In genomic region chr3:109557329-109557728, GRCm38 (mm10) we compare ENCODE assay signal across 10 mouse cellular contexts.
"Had no signal": no experiment of that assay in that cellular context is flagged by ENCODE, and none has a peak within 500 bp of the region (broad histone marks: within the 10 kb centered on the region; RNA-seq: fewer than 3 reads in every experiment).

No protein-coding gene starts in this region.

- H3K9ac ChIP-seq: limb, embryonic 15.5 days; liver, embryonic 12.5 days; lung, embryonic 15.5 days had no signal

- DNase-seq: kidney, adult 9 months; kidney, postnatal 36 days; layer of hippocampus, adult 9-11 months; layer of hippocampus, postnatal 36 days; right cerebral cortex, postnatal 14 days; thymus, postnatal 36 days had no signal

- H3K4me1 ChIP-seq: liver, embryonic 12.5 days; lung, embryonic 15.5 days had no signal

- H3K27ac ChIP-seq: kidney, postnatal 0 days; limb, embryonic 15.5 days; liver, embryonic 12.5 days; lung, embryonic 15.5 days had no signal

- H3K4me2 ChIP-seq: limb, embryonic 15.5 days; liver, embryonic 12.5 days; lung, embryonic 15.5 days had no signal

- ATAC-seq: liver, embryonic 12.5 days had no signal

- H3K9me3 ChIP-seq: limb, embryonic 15.5 days; liver, embryonic 12.5 days; lung, embryonic 15.5 days had no signal

- H3K36me3 ChIP-seq: limb, embryonic 15.5 days; liver, embryonic 12.5 days; lung, embryonic 15.5 days had no signal

- H3K27me3 ChIP-seq: limb, embryonic 15.5 days; liver, embryonic 12.5 days; lung, embryonic 15.5 days had no signal

- H3K4me3 ChIP-seq: limb, embryonic 15.5 days; liver, embryonic 12.5 days; lung, embryonic 15.5 days had no signal
